Mouse (Mus musculus) kidney, adult 2 months (tissue): Measurements from ENCODE around the gene Sult2b1.

Source experiments
- CTCF ChIP-seq: fragments of 200-500 bp; conservative IDR thresholded peaks from 2 replicates; pipeline ENCODE4 v1.5.1; 2011; ENCODE audit warnings: low read depth, mild to moderate bottlenecking, control low read depth, low read length, moderate library complexity, mixed read lengths; ENCODE audit not compliant: insufficient read depth, insufficient read length
- POLR2A ChIP-seq: fragments of 200-500 bp; IDR thresholded peaks from one replicate; pipeline ENCODE4 v1.6.1; 2011; ENCODE audit warnings: low read depth, low read length, control low read depth

DNA sequence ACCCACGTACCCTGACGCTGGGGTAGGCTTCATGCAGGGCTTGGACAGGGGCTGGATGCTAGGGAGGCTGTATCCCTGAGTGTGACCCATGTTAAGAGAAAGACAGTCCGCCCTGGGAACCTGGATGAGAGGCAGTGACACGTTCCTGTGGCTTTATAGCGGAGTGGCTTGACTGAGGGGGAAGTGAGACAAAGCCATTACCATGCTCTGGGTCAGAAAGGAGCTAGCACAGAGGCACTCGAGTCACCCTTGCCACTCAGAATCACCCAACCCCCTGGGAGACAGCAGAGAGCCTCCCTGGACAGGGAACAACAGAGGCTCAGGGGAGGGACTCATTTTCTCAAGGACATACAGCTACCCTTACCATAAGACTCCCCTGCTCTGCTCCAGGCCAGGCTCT, 95.4 kb downstream of the Sult2b1 start:
- no peak for TF ChIP-seq CTCF
- TF ChIP-seq POLR2A: no peak
